Mouse (Mus musculus) left cerebral cortex, postnatal 4 days (tissue): Measurements from ENCODE around the gene Klra10. TPM values are rescaled to one million over a fixed set of nuclear protein-coding genes. Genes with fewer than 3 reads are reported as not detected.
"Not testable (repeated sequence)": the region's sequence is repeated elsewhere in the genome, so short reads cannot be mapped to it uniquely, and the experiment has no call there.

Experiments
- DNase-seq: peaks from one replicate; pipeline ENCODE4 v3.0.0-alpha.2; 2022
- intact Hi-C: fragments of 180-260 bp; cut with DNase I; formaldehyde crosslinking; loops from one replicate; pipeline ENCODE4 v1.15.1; 2025
- total RNA-seq, 2 experiments: library from RNA; stranded (reverse); gene quantifications; 2 replicates each; pipeline ENCODE4 v1.2.3; 2021

Gene Klra10
- not detected for total RNA-seq

- intact Hi-C loops, DNase-seq: not testable (repeated sequence)
Observed at GRCm38 (mm10) chr6:130281828-130282227, at the start of gene Klra10. Gene Klra10 (minus strand): TSS chr6:130281928.

GRCm38 (mm10) chr6:130287984-130288649 is 6.4 kb upstream of the Klra10 start:
- intact Hi-C loops: no loop called here
- no peak for DNase-seq

GRCm38 (mm10) chr6:130255326-130255725 is 26.4 kb downstream of the Klra10 start:
- no peak for DNase-seq
- intact Hi-C loops: no loop called here

- intact Hi-C loops: no loop called here
- DNase-seq: no peak
Observed at GRCm38 (mm10) chr6:130237536-130237935, 44.2 kb downstream of the Klra10 start.

GRCm38 (mm10) chr6:130236635-130237034 is 45.1 kb downstream of the Klra10 start:
- no peak for DNase-seq
- intact Hi-C loops: no loop called here

GRCm38 (mm10) chr6:130233222-130233621 is 48.5 kb downstream of the Klra10 start, which contains the start of gene Klra7:
Gene Klra7 (minus strand): TSS chr6:130233322.
- intact Hi-C loops: no loop called here
- no peak for DNase-seq

Other genes with a start within 250 kb of the Klra10 start
- gene Klra4, start 214.7 kb downstream of the Klra10 start, total RNA-seq: not detected
- not detected for gene Klra8, start 152.0 kb downstream of the Klra10 start, total RNA-seq
- gene Klra9, start 88.8 kb downstream of the Klra10 start, total RNA-seq: not detected
- gene Klra7, start 48.6 kb downstream of the Klra10 start, total RNA-seq: not detected
- gene Klra3, start 55.6 kb upstream of the Klra10 start, total RNA-seq: not detected
- gene Klra1, start 104.9 kb upstream of the Klra10 start, total RNA-seq: not detected